Mouse (Mus musculus) midbrain, embryonic 14.5 days (tissue): Measurements from ENCODE around the gene Ccdc40. TPM values are rescaled to one million over a fixed set of nuclear protein-coding genes. Genes with fewer than 3 reads are reported as not detected.

ENCODE experiments used
- ATAC-seq: fragments of 200-750 bp; cut with Nextera tagmentation; 2 replicates; pipeline ENCODE4 v1.8.0; 2017; ENCODE audit warnings: moderate number of reproducible peaks, moderate library complexity; ENCODE audit not compliant: low FRiP score, low TSS enrichment
- DNase-seq: peaks from one replicate; pipeline ENCODE4 v3.0.0-alpha.2; 2015
- H3K27ac ChIP-seq: fragments of 300-500 bp; sonication (generic); replicated peaks from 2 replicates; pipeline ENCODE4 v1.5.1; 2014; ENCODE audit warnings: mild to moderate bottlenecking, low read depth, low read length, moderate library complexity
- H3K27me3 ChIP-seq: fragments of 300-500 bp; sonication (generic); 2 replicates; pipeline ENCODE4 v1.6.1; 2014; ENCODE audit warnings: low read length, control low read depth, mixed read lengths; ENCODE audit not compliant: control insufficient read depth, insufficient read depth
- H3K36me3 ChIP-seq: fragments of 300-500 bp; sonication (generic); 2 replicates; pipeline ENCODE4 v1.6.1; 2014; ENCODE audit warnings: low read length, control low read depth; ENCODE audit not compliant: control insufficient read depth, insufficient read depth
- H3K4me1 ChIP-seq: fragments of 300-500 bp; sonication (generic); 2 replicates; pipeline ENCODE4 v1.6.1; 2014; ENCODE audit warnings: mild to moderate bottlenecking, antibody characterized with exemption, low read length, control low read depth; ENCODE audit not compliant: control insufficient read depth, insufficient read depth
- H3K4me2 ChIP-seq: fragments of 300-500 bp; sonication (generic); 2 replicates; pipeline ENCODE4 v1.6.1; 2014; ENCODE audit warnings: mild to moderate bottlenecking, low read length, moderate library complexity
- H3K4me3 ChIP-seq: fragments of 300-500 bp; sonication (generic); replicated peaks from 2 replicates; pipeline ENCODE4 v1.5.1; 2014; ENCODE audit warnings: low read depth, low read length
- H3K9ac ChIP-seq: fragments of 300-500 bp; sonication (generic); replicated peaks from 2 replicates; pipeline ENCODE4 v1.6.1; 2014; ENCODE audit warnings: mild to moderate bottlenecking, low read length, moderate library complexity
- H3K9me3 ChIP-seq: fragments of 300-500 bp; sonication (generic); 2 replicates; pipeline ENCODE4 v1.6.1; 2016; ENCODE audit warnings: low read length, control low read depth, mixed read lengths; ENCODE audit not compliant: control insufficient read depth
- WGBS: fragments of 180-500 bp; shearing (Covaris S2); extraction: QIAGEN DNeasy Blood & Tissue Kit; methylation state at CpG from one replicate; pipeline ENCODE4 v1.1.7; 2014; 5-methylcytosine and 5-hydroxymethylcytosine counted together
- polyA plus RNA-seq: library from polyadenylated mRNA; unstranded; fragments of >200 nt; fragmentation: Nextera tagmentation; extraction: Ambion mirVana; gene quantifications from 2 replicates; pipeline ENCODE4 v1.2.1, GENCODE M21; 2014

The Ccdc40 gene
- polyA plus RNA-seq, 1 experiment from 2014 or later: 13.3 TPM

- ATAC-seq (no peak), DNase-seq (no peak)
- Histone ChIP-seq H3K4me2 (no peak overlapping the region), H3K4me3 (no peak overlapping the region), H3K27ac (no peak overlapping the region), H3K36me3 (no peaks in the 10 kb centered on the region), H3K9me3 (no peaks in the 10 kb centered on the region), H3K27me3 (no peaks in the 10 kb centered on the region), H3K9ac (no peak overlapping the region), H3K4me1 (peaks cover 22% of the 10 kb centered on the region)
- 93% methylated on average over 3 of the region's 3 CpGs for WGBS
Observed at GRCm38 (mm10) chr11:119189319-119189718, 39.1 kb upstream of the Ccdc40 start.

DNA sequence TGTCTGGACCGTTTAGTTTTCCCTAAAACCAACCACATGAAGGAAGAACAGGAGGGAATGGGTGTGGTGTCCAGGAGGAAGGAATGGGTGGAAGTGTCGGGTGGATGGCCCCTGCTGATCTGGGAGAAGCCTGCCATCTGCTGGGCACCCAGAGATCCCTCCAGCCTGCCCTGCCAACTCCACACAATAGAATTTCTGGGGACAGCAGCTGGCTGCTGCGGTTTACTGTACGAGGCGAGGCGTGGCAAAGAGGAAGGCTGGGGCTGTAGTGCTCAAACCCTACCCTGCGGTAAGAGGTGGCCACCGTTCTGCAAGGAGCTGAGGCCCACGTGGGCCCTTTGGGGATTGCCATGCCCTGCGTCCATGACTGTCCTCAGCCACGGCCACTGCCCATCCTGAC lies 37.9 kb upstream of the Ccdc40 start:
- Histone ChIP-seq H3K27me3 (no peaks in the 10 kb centered on the region), H3K36me3 (no peaks in the 10 kb centered on the region), H3K9me3 (no peaks in the 10 kb centered on the region), H3K27ac (peak overlapping the region; percentile 63), H3K4me3 (no peak overlapping the region), H3K4me1 (peaks cover 22% of the 10 kb centered on the region), H3K4me2 (0 out of 2 replicates have a peak overlapping the region, but pooled peaks have one; percentile 8), H3K9ac (peak overlapping the region; percentile 50)
- WGBS: 20% methylated on average over 11 of the region's 11 CpGs
- DNase-seq: peak; percentile 86
- ATAC-seq: peak; percentile 74

DNA sequence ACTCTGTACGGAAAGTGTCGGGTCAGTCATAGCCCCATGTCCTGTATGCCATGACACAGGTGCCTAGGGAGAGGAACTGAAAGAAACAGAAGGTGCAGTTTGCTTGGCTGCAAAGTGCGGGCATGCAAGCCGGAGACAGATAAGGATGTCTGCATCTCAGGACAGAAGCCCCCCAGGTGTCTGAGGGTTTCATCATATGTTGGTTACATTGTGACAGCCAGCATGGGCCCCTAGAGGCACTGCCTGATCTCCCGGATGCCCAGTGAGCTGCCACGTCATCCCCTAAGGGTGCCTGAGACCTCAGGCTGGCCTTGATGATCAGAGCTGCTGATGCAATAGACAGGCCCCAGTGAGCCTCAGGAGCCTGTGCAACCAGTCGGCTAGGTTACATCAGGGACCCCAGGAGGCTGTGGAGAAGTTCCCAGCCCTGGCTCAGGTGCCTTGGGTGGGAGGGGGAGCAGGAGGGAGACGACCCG lies 36.7 kb upstream of the Ccdc40 start:
- Histone ChIP-seq H3K4me3 (no peak overlapping the region), H3K9ac (no peak overlapping the region), H3K4me1 (peaks cover 22% of the 10 kb centered on the region), H3K9me3 (no peaks in the 10 kb centered on the region), H3K27ac (0 out of 2 replicates have a peak overlapping the region, but pooled peaks have one; percentile 32), H3K4me2 (no peak overlapping the region), H3K36me3 (no peaks in the 10 kb centered on the region), H3K27me3 (no peaks in the 10 kb centered on the region)
- WGBS: 83% methylated on average over 9 of the region's 9 CpGs
- DNase-seq (no peak), ATAC-seq (no peak)

GRCm38 (mm10) chr11:119192176-119192575 lies 36.2 kb upstream of the Ccdc40 start:
- Histone ChIP-seq H3K4me2 (no peak overlapping the region), H3K9ac (no peak overlapping the region), H3K4me3 (no peak overlapping the region), H3K27ac (no peak overlapping the region), H3K9me3 (no peaks in the 10 kb centered on the region), H3K27me3 (no peaks in the 10 kb centered on the region), H3K36me3 (no peaks in the 10 kb centered on the region), H3K4me1 (peaks cover 21% of the 10 kb centered on the region)
- WGBS: 94% methylated on average over 5 of the region's 5 CpGs
- DNase-seq: no peak
- no peak for ATAC-seq

- Histone ChIP-seq H3K27ac (no peak overlapping the region), H3K4me3 (no peak overlapping the region), H3K4me1 (peaks cover 19% of the 10 kb centered on the region), H3K36me3 (0 out of 2 replicates have a peak, but pooled peaks cover 1% of the 10 kb centered on the region), H3K9ac (no peak overlapping the region), H3K27me3 (no peaks in the 10 kb centered on the region), H3K4me2 (no peak overlapping the region), H3K9me3 (no peaks in the 10 kb centered on the region)
- DNase-seq: no peak
- WGBS: 91% methylated on average over 9 of the region's 9 CpGs
- no peak for ATAC-seq
Observed at GRCm38 (mm10) chr11:119192605-119193004, 35.8 kb upstream of the Ccdc40 start.

DNA sequence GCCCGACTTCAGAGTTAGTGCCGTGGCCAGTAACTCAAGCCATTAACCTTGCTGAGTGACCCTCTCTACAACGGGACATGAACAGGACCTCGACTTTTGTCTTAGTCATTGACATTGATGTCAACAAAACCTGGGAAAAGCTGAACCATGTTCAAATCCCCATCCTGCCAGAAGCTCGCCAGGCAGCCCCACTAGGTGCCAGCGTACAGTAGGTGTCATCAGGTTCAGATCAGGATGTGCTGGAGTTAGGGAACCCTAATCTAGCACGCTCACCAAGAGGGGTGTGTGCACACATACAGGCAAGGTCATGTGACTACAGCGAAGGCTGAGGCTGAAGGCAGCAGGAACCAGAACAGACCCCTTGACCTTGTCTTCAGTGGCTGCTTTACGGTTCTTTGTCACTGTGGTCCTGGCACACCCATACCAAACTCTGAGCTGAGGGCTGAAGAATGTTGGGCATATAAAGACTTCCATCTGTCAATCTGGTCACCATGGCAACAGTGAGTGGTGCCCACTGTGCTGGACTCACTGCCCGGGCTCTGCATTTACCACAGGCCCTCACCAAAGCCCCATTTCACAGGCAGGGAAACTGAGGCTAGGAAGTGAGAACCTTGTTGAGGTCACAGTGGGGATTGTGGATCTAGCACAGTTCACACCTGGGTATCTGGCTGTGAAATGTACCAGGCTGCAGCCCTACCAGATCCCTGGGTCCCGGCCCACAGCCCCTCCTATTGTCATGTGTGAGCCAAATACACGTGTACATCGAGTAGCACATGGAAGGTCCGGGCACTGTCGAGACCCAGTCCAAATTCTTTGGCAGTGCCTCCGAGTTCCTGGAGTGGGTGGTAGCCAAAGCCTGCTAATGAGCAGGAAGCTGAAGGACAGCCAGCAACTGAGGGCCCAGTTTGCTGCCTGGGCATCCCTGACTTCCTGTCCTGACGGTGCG lies 30.5 kb upstream of the Ccdc40 start:
- Histone ChIP-seq H3K9me3 (no peaks in the 10 kb centered on the region), H3K27ac (peak overlapping the region; percentile 32; the same call in 1 of the 2 replicates), H3K4me1 (no peaks in the 10 kb centered on the region), H3K9ac (no peak overlapping the region), H3K27me3 (no peaks in the 10 kb centered on the region), H3K4me3 (no peak overlapping the region), H3K36me3 (peaks cover 17% of the 10 kb centered on the region), H3K4me2 (no peak overlapping the region)
- ATAC-seq (no peak), DNase-seq (peak; percentile 52)
- 83% methylated on average over 18 of the region's 18 CpGs for WGBS

DNA sequence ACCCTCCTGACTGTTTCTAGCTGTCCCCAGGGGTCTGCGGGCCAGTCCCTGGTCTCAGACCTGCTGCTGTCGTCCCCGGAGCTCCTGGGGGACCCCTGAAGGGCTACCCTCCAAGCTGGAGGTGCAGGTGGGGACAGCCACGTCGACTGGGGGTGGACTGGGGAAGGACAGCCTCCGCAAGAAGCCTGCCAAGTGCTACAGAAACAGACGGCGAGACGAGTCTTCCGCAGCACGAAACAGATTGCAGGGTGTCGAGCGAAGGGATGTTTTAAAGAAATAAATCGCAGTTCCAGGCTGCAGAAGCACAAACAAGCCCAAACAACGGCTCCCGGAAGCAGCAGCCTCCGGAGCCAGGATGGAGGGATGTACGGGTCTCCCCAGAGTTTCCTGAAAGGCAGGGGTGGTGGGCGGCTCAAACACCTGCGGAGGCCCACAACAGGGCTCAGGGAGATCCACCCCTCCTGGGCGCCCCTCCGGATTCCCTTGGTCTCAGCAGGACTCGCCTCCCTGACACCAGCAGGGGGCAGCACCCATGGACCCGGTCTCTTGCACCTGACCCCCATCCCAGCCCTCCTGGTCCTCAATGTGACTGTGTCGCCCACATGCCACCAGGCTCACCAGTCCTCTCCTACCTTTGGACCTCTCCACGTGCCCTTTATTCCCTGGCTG lies 29.7 kb upstream of the Ccdc40 start:
- Histone ChIP-seq H3K27me3 (no peaks in the 10 kb centered on the region), H3K27ac (peak overlapping the region; percentile 32; the same call in 1 of the 2 replicates), H3K4me3 (no peak overlapping the region), H3K4me1 (no peaks in the 10 kb centered on the region), H3K9me3 (no peaks in the 10 kb centered on the region), H3K4me2 (no peak overlapping the region), H3K36me3 (peaks cover 17% of the 10 kb centered on the region), H3K9ac (no peak overlapping the region)
- no peak for DNase-seq
- no peak for ATAC-seq
- 66% methylated on average over 26 of the region's 26 CpGs for WGBS

GRCm38 (mm10) chr11:119199233-119199601 lies 29.2 kb upstream of the Ccdc40 start:
- no peak overlapping the region for H3K4me3 ChIP-seq
- H3K27me3 ChIP-seq: no peaks in the 10 kb centered on the region
- whole genome bisulfite sequencing: 91% methylated on average over 4 of the region's 4 CpGs
- ATAC-seq: no peak
- peaks cover 20% of the 10 kb centered on the region for H3K36me3 ChIP-seq
- DNase-seq: no peak
- no peaks in the 10 kb centered on the region for H3K4me1 ChIP-seq
- no peak overlapping the region for H3K9ac ChIP-seq
- H3K27ac ChIP-seq: no peak overlapping the region
- no peak overlapping the region for H3K4me2 ChIP-seq
- no peaks in the 10 kb centered on the region for H3K9me3 ChIP-seq
